Mouse (Mus musculus) myocyte (in vitro differentiated cells): ENCODE measurements at regions not wholly inside any gene's neighbourhood (a gene's known extent, or its start where the extent isn't known, plus 50 kb on each side); places are given as distances from the start of the nearest gene placed in this dataset.

Experiments used
- H3K27me3 ChIP-seq: one replicate; pipeline ENCODE4 v1.6.1; 2011; ENCODE audit not compliant: control insufficient read depth, insufficient read depth, insufficient read length
- H3K36me3 ChIP-seq: one replicate; pipeline ENCODE4 v1.6.1; 2011; ENCODE audit not compliant: control insufficient read depth, insufficient read depth
- H3K4me2 ChIP-seq: one replicate; pipeline ENCODE4 v1.6.1; 2011; ENCODE audit warnings: low read depth, control low read depth
- H3K4me3 ChIP-seq: one replicate; pipeline ENCODE4 v1.5.1; 2011; ENCODE audit warnings: mild to moderate bottlenecking, control low read depth, moderate library complexity
- H3K79me2 ChIP-seq: one replicate; pipeline ENCODE4 v1.6.1; 2011; ENCODE audit not compliant: control insufficient read depth, insufficient read depth
- H3ac ChIP-seq: one replicate; pipeline ENCODE4 v1.6.1; 2011; ENCODE audit not compliant: control insufficient read depth, insufficient read length
- CEBPB ChIP-seq: IDR thresholded peaks from 2 replicates; pipeline ENCODE4 v1.6.1; 2011; ENCODE audit warnings: mild to moderate bottlenecking, moderate library complexity; ENCODE audit not compliant: poor library complexity, insufficient read depth, severe bottlenecking
- E2F4 ChIP-seq: IDR thresholded peaks from one replicate; pipeline ENCODE4 v1.6.1; 2011; ENCODE audit warnings: mild to moderate bottlenecking, control low read depth, moderate library complexity; ENCODE audit not compliant: insufficient read depth
- MAX ChIP-seq: IDR thresholded peaks from one replicate; pipeline ENCODE4 v1.6.1; 2011; ENCODE audit warnings: low read depth, mild to moderate bottlenecking, control low read depth
- MYOD1 ChIP-seq, 3 experiments: IDR thresholded peaks; one replicate each; pipeline ENCODE4 v1.6.1; 2011; ENCODE audit warnings: control low read depth in 2 of 3, low read depth in 2 of 3, mild to moderate bottlenecking in 2 of 3, moderate library complexity in 1 of 3; ENCODE audit not compliant: insufficient read length in 2 of 3, control insufficient read depth in 1 of 3
- MYOG ChIP-seq, 3 experiments: IDR thresholded peaks; one replicate each; pipeline ENCODE4 v1.6.1; 2011; ENCODE audit warnings: control low read depth in 2 of 3, low read depth in 2 of 3, mild to moderate bottlenecking in 2 of 3; ENCODE audit not compliant: insufficient read length in 2 of 3, control insufficient read depth in 1 of 3, insufficient read depth in 1 of 3
- POLR2A ChIP-seq: IDR thresholded peaks from one replicate; pipeline ENCODE4 v1.6.1; 2011; ENCODE audit warnings: low read depth, mild to moderate bottlenecking, control low read depth, moderate library complexity; ENCODE audit not compliant: insufficient read length
- POLR2AphosphoS2 ChIP-seq: IDR thresholded peaks from one replicate; pipeline ENCODE4 v1.6.1; 2011; ENCODE audit warnings: low read depth, control low read depth; ENCODE audit not compliant: insufficient read length
- REST ChIP-seq: IDR thresholded peaks from one replicate; pipeline ENCODE4 v1.6.1; 2011; ENCODE audit warnings: mild to moderate bottlenecking, control low read depth, moderate library complexity; ENCODE audit not compliant: insufficient read depth, insufficient read length
- SRF ChIP-seq: IDR thresholded peaks from one replicate; pipeline ENCODE4 v1.6.1; 2011; ENCODE audit warnings: low read depth; ENCODE audit not compliant: control insufficient read depth, insufficient read length
- TCF12 ChIP-seq: IDR thresholded peaks from one replicate; pipeline ENCODE4 v1.6.1; 2011; ENCODE audit warnings: mild to moderate bottlenecking, control low read depth; ENCODE audit not compliant: poor library complexity, insufficient read depth, severe bottlenecking
- TCF3 ChIP-seq: IDR thresholded peaks from one replicate; pipeline ENCODE4 v1.6.1; 2011; ENCODE audit warnings: low read depth, control low read depth; ENCODE audit not compliant: insufficient read length
- USF1 ChIP-seq: IDR thresholded peaks from one replicate; pipeline ENCODE4 v1.6.1; 2011; ENCODE audit warnings: low read depth, mild to moderate bottlenecking, control low read depth, moderate library complexity

- TF ChIP-seq CEBPB = no peak
- no peak for TF ChIP-seq E2F4
- TF ChIP-seq REST = no peak
- no peak for TF ChIP-seq MYOG (IDR thresholded peaks at IDR 0.05; ENCODE audit: control insufficient read depth in 1 of 3, insufficient read depth in 1 of 3, insufficient read length in 2 of 3, low read depth in 2 of 3)
- TF ChIP-seq TCF3 = no peak
- no peak for TF ChIP-seq MYOD1 (IDR thresholded peaks at IDR 0.05; ENCODE audit: control insufficient read depth in 1 of 3, insufficient read length in 2 of 3, low read depth in 2 of 3)
- TF ChIP-seq MAX = no peak
- no peak for TF ChIP-seq POLR2AphosphoS2
- no peak for TF ChIP-seq TCF12
- TF ChIP-seq SRF = no peak
- TF ChIP-seq USF1 = no peak
- TF ChIP-seq POLR2A = no peak
- Histone ChIP-seq H3ac (no peak overlapping the region), H3K4me3 (no peak overlapping the region), H3K4me2 (no peak overlapping the region), H3K36me3 (no peaks in the 10 kb centered on the region), H3K27me3 (no peaks in the 10 kb centered on the region), H3K79me2 (no peaks in the 10 kb centered on the region)
Observed at GRCm38 (mm10) chr13:101902213-101902612, 134.2 kb upstream of the Pik3r1 start.

DNA sequence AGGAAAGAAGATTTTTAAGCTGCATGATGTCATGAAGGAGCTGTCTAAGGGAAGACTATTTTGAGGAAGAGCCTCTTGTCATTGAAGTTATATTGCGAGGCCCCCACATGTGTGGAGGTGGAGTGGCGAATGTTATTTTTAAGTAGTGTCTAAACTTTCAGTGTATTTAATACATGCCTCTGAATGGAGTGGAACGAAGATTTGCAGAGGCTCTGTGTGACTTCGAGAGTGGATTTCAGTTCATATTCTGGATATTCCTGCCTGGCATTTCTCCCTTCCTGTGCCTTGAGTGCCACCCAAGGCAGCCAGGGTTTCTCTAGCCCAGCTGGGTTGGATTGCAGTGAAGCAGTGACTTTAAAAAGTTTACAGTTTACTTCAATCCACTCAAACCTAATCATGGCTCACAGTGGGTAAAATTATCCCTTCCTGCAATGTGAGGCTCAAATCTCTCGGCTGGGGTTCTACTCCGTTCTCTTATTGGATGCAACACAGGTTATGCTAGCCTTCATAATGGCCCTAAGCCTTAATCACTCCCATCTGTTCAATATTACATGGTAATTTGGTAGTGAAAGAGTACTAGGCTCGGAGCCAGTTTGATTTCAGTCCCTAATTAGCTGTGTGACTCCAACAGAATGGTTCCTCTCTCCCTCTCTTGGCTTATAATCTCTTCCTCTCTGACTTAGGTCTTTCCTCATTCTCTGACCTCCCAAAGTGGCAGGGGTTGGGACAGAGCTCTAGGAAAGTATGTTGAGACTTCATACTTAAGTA is 138.1 kb upstream of the Pik3r1 start:
- no peak overlapping the region for H3K4me2 ChIP-seq
- no peak overlapping the region for H3K4me3 ChIP-seq
- no peak for TF ChIP-seq TCF3
- no peak for TF ChIP-seq E2F4
- no peak for TF ChIP-seq MAX
- no peak for TF ChIP-seq POLR2A
- no peak for TF ChIP-seq MYOD1 (IDR thresholded peaks at IDR 0.05; ENCODE audit: control insufficient read depth in 1 of 3, insufficient read length in 2 of 3, low read depth in 2 of 3)
- no peak for TF ChIP-seq POLR2AphosphoS2
- TF ChIP-seq REST = no peak

GRCm38 (mm10) chr13:101909026-101909425 is 141.0 kb upstream of the Pik3r1 start:
- H3K27me3 ChIP-seq = no peaks in the 10 kb centered on the region
- TF ChIP-seq USF1 (peak; percentile 72), E2F4 (no peak)
- H3ac ChIP-seq = no peak overlapping the region
- no peak overlapping the region for H3K4me2 ChIP-seq
- H3K36me3 ChIP-seq = no peaks in the 10 kb centered on the region
- no peak overlapping the region for H3K4me3 ChIP-seq
- H3K79me2 ChIP-seq = no peaks in the 10 kb centered on the region

More for the DNA sequence above, 138.1 kb upstream of the Pik3r1 start:
- Histone ChIP-seq H3K79me2 (no peaks in the 10 kb centered on the region), H3K27me3 (no peaks in the 10 kb centered on the region), H3K36me3 (no peaks in the 10 kb centered on the region), H3ac (no peak overlapping the region)

- H3K36me3 ChIP-seq = no peaks in the 10 kb centered on the region
- H3K4me3 ChIP-seq = no peak overlapping the region
- H3K4me2 ChIP-seq = no peak overlapping the region
- no peak for TF ChIP-seq MAX
- TF ChIP-seq MYOG (IDR thresholded peaks at IDR 0.05; ENCODE audit: control insufficient read depth in 1 of 3, insufficient read depth in 1 of 3, insufficient read length in 2 of 3, low read depth in 2 of 3) = no peak
- TF ChIP-seq TCF3 = no peak
- TF ChIP-seq MYOD1 (IDR thresholded peaks at IDR 0.05; ENCODE audit: control insufficient read depth in 1 of 3, insufficient read length in 2 of 3, low read depth in 2 of 3) = no peak
- H3K27me3 ChIP-seq = no peaks in the 10 kb centered on the region
- H3ac ChIP-seq = no peak overlapping the region
- no peaks in the 10 kb centered on the region for H3K79me2 ChIP-seq
Observed at GRCm38 (mm10) chr13:101910687-101911086, 142.7 kb upstream of the Pik3r1 start.

DNA sequence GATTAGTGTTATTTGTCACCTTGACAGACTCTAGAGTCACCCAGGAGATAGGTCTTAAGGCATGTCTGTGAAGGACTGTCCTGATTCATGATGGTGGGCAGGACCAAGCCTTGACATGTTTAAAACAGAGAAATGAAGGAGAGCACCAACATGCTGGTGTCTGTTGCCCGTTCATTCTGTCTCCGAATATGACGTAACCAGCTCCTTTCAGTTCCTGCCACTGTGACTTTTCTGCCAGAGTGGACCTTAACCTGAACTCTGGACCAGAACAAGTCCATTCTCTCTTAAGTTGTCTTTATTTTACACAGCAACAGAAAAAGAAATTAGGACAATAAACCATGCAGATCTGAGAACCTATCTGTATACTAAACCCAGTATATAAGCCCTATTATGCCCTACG is 146.1 kb upstream of the Pik3r1 start:
- no peak for TF ChIP-seq E2F4
- TF ChIP-seq MAX = no peak
- no peak for TF ChIP-seq POLR2A
- TF ChIP-seq MYOG (IDR thresholded peaks at IDR 0.05; ENCODE audit: control insufficient read depth in 1 of 3, insufficient read depth in 1 of 3, insufficient read length in 2 of 3, low read depth in 2 of 3) = no peak
- H3K27me3 ChIP-seq = no peaks in the 10 kb centered on the region

More for the DNA sequence above, 146.1 kb upstream of the Pik3r1 start:
- no peak overlapping the region for H3K4me3 ChIP-seq
- H3ac ChIP-seq = no peak overlapping the region
- no peaks in the 10 kb centered on the region for H3K79me2 ChIP-seq
- H3K4me2 ChIP-seq = no peak overlapping the region
- H3K36me3 ChIP-seq = no peaks in the 10 kb centered on the region
